Mouse (Mus musculus) retina, postnatal 1 day (tissue): ENCODE data around the gene Map3k14.
"Not testable (repeated sequence)": the region's sequence is repeated elsewhere in the genome, so short reads cannot be mapped to it uniquely, and the experiment has no call there.

Experiments
- DNase-seq: peaks from one replicate; pipeline ENCODE4 v3.0.0-alpha.2; 2012

Gene Map3k14

GRCm38 (mm10) chr11:103244856-103245255, 22.4 kb downstream of the Map3k14 start:
- no peak for DNase-seq

- DNase-seq = no peak
Observed at GRCm38 (mm10) chr11:103240740-103241139, 26.5 kb downstream of the Map3k14 start.

GRCm38 (mm10) chr11:103237757-103238156, 29.5 kb downstream of the Map3k14 start:
- DNase-seq = no peak

GRCm38 (mm10) chr11:103236903-103237302, 30.4 kb downstream of the Map3k14 start:
- no peak for DNase-seq

GRCm38 (mm10) chr11:103236431-103236830, 30.8 kb downstream of the Map3k14 start:
- DNase-seq = no peak

- no peak for DNase-seq
Observed at GRCm38 (mm10) chr11:103235702-103236101, 31.6 kb downstream of the Map3k14 start.

- DNase-seq = no peak
Observed at GRCm38 (mm10) chr11:103234447-103234846, 32.8 kb downstream of the Map3k14 start.

GRCm38 (mm10) chr11:103232966-103233365, 34.3 kb downstream of the Map3k14 start:
- peak; percentile 81 for DNase-seq

GRCm38 (mm10) chr11:103231367-103231766, 35.9 kb downstream of the Map3k14 start:
- no peak for DNase-seq

- no peak for DNase-seq
Observed at GRCm38 (mm10) chr11:103230626-103231025, 36.6 kb downstream of the Map3k14 start.

GRCm38 (mm10) chr11:103229608-103230007, 37.7 kb downstream of the Map3k14 start:
- no peak for DNase-seq

GRCm38 (mm10) chr11:103223951-103224456, 43.3 kb downstream of the Map3k14 start:
- no peak for DNase-seq

GRCm38 (mm10) chr11:103223444-103223843, 43.8 kb downstream of the Map3k14 start:
- no peak for DNase-seq

- DNase-seq = not testable (repeated sequence)
Observed at GRCm38 (mm10) chr11:103222718-103223117, 44.6 kb downstream of the Map3k14 start.

GRCm38 (mm10) chr11:103221437-103221836, 45.8 kb downstream of the Map3k14 start:
- DNase-seq = no peak

- no peak for DNase-seq
Observed at GRCm38 (mm10) chr11:103219995-103220394, 47.3 kb downstream of the Map3k14 start.

GRCm38 (mm10) chr11:103219259-103219658, 48.0 kb downstream of the Map3k14 start:
- DNase-seq = no peak

GRCm38 (mm10) chr11:103218517-103218901, 48.8 kb downstream of the Map3k14 start:
- DNase-seq = no peak

GRCm38 (mm10) chr11:103217790-103218516, 49.3 kb downstream of the Map3k14 start, which contains the start of gene Spata32:
Gene Spata32, minus strand, starts transcription at chr11:103218432.
- peak; percentile 76 for DNase-seq

- DNase-seq = no peak
Observed at GRCm38 (mm10) chr11:103215355-103215754, 51.9 kb downstream of the Map3k14 start.

GRCm38 (mm10) chr11:103213712-103214111, 53.6 kb downstream of the Map3k14 start:
- no peak for DNase-seq

- no peak for DNase-seq
Observed at GRCm38 (mm10) chr11:103210291-103210690, 57.0 kb downstream of the Map3k14 start.

GRCm38 (mm10) chr11:103208458-103208857, 58.8 kb downstream of the Map3k14 start, which contains the start of gene 1700023F06Rik:
Gene 1700023F06Rik, minus strand, starts transcription at chr11:103208558.
- DNase-seq = no peak

- DNase-seq = no peak
Observed at GRCm38 (mm10) chr11:103206203-103206602, 61.1 kb downstream of the Map3k14 start.

- DNase-seq = no peak
Observed at GRCm38 (mm10) chr11:103202376-103202775, 64.9 kb downstream of the Map3k14 start.
